Mouse (Mus musculus) left cerebral cortex, postnatal 36 days (tissue): ENCODE measurements around the gene Cacybp. TPM values are rescaled to one million over a fixed set of nuclear protein-coding genes. Genes with fewer than 3 reads are reported as not detected.

Source experiments
- DNase-seq, 2 experiments: peaks; one replicate each; pipeline ENCODE4 v3.0.0; 2021 to 2022; ENCODE audit warnings: low spot score in 2 of 2, mixed read lengths in 1 of 2
- intact Hi-C: fragments of 180-260 bp; cut with DNase I; formaldehyde crosslinking; loops from one replicate; pipeline ENCODE4 v1.15.1; 2025
- total RNA-seq, 2 experiments: library from RNA; stranded (reverse); gene quantifications; 2 replicates each; pipeline ENCODE4 v1.2.3; 2021

Cacybp gene
- total RNA-seq, result 10 to 100 TPM; 83.1 to 88.2 TPM

DNA sequence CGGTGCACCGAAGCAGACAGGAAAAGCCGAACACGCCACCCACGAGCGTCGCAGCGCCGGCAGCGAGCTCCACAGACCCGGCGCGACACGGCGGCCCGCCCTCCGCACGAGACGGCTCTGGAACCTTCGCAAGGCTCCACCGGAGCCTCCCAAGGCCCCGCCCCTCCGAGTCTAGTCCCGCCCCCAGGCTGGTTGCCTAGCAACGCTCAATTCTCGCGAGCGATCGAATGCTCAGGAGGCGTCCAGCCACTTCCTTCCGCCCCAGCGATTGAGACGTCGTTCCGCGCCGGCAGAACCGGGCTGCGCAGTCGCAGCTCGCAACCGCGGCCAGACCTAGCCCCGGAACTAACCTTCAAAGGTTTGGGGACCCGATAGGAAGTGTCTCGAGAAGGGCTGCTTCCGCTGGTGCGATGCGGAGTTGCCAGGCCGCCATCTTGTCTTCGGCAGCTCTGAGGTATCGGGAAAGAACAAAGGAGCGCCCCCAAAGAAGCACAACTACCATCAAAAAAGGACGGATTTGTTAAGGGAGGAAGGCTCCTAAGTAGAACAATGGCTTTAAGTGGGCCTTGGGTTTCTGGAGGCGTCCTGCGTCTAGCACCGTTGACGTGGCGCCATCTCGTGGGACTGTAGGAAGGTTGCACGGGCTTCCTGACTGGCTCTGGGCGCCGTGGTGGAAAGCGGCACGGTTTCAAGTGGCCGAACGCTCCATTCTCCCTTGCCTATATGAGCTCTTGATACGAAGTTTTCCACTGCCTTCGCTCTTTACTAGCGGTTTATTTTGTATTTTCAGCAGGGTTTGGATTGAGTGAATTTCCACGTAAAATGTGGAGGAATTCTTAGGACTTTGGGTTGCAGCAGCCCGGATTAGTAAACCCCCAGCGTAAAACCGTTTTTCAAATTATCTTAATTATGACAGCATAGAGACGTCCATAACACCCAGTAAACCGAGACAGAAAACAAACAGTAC, at the start of gene Cacybp:
Gene Cacybp (minus strand): TSS at position 173 of the 967 bp plus-strand sequence.
- DNase-seq, result peak; percentile 99 to 100
- intact Hi-C loops, result loop anchor here (2.0 to 10.0 kb wide), 2 partner anchors 18 to 502 kb away; partner anchors contain the start of gene Mrps14

DNA sequence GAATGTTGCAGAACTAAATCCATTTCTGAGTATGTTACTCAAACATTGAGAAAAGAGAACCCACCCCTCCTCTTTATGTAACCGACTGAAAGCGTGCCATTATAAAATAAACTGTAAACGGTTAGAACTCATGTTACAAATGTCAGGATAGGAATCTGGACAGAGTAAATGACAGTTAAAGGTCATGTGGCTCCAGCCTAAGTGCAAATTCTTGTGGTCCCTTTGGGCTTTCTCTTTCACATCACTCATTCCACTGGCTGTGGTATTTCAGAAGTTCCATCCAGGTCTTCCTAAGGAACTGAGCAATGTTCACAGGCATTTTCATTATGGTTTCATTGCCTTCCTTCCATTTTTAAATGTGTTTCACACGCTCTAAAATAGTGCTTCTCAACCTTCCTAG, 49.7 kb upstream of the Cacybp start:
- intact Hi-C loops, result no loop called here

DNA sequence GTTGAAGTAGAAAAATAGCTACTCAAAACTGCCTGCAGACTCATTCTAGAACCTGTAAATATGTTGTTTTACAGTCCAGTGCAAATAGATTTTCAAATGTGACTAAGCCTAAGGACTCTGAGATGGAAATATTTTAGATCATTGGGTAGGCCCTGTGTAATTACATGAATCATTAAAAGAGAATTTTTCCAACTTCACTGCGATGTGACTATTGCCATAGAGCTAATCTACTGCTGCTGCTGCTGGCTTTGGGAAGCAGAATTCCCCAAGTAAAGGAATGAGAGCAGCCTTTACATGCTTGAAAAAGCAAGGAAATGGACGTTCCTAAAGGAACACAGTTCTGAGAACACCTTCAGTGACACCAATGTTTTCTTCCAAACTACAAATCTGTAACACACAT, 49.2 kb upstream of the Cacybp start:
- DNase-seq, result no peak
- intact Hi-C loops, result no loop called here

More for the DNA sequence above, 49.7 kb upstream of the Cacybp start:
- DNase-seq, result no peak

DNA sequence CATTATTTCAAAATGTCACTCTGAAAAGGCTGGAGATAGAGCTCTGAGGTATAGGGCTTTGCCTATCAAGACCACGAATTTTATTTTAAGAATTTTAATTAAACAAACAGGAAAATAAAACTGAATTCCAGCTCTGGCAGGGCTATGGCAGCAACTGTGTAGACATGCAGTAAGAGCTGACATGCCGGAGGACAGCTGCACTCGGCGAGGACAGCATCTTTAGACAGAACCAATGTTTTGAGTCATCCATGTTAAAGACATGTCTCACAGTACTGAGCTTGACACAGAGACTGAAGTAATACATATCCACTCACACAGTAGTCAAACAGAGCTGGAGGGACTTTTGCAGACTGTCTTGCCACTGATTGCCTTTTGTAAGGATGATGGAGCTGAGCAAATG, 47.9 kb upstream of the Cacybp start:
- intact Hi-C loops, result no loop called here
- DNase-seq, result no peak

DNA sequence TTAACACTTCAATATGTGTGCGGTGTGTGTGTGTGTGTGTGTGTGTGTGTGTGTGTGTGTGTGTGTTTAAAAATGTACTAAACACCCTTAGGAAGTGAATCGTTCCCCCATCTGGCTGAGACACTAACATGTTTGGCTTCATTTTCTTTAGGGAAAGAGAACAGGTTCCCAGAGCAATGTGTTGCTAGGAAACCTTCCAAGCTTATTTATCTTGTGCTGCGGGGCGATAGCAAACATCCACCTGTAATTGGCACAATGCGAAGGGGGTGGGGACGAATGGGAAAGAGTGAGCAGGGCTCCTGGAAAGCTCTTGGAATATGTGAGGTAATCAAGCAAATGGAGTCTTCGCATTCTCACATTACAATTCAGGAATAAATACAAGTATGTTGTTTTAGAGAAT, 47.2 kb upstream of the Cacybp start:
- no peak for DNase-seq
- intact Hi-C loops, result no loop called here

DNA sequence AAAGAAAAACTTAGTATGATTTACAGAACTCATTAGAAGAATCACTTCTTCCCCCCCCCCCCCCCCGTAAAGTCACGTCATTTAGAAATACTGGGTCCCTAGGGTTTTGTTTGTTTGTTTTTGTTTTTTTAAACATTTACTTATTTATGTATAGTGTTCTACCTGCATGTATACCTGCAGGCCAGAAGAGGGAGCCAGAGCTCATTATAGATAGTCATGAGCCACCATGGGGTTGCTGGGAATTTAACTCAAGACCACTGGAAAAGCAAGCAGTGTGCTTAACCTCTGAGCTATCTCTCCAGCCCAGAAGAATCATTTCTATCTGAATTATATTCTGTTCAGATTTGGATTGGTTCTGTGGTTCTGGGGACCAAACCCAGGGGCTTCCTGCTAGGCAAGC, 40.4 kb upstream of the Cacybp start:
- intact Hi-C loops, result no loop called here
- DNase-seq, result no peak

DNA sequence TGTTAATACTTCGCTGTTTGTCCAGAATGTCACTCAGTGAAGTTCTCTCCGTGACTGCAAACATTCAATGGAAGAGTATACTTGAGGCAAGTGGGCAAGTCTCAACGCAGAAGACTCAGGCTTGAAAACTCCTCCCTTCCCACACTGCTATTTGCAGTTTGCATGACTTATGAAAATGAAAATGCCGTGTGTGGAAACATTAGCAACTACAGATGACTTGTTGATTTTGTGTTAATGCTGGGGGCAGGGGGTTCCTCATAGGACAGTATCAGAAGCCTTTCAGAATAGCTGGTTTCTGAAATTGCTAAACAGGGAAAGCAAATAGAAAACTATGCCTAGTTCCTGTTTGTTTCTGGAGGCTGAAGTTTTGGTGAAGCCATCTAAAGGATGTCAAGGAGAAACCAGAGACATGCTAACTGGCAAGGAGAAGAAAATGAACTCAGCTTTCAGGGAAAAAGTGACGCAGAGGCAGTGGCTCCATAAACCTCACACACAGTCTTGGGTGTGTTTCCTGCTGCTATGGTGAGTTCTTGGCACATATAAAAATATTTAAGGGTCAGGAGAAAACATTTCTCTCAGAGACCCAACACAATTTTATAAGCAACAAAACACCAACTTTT, 38.8 kb upstream of the Cacybp start:
- no peak for DNase-seq
- intact Hi-C loops, result no loop called here

DNA sequence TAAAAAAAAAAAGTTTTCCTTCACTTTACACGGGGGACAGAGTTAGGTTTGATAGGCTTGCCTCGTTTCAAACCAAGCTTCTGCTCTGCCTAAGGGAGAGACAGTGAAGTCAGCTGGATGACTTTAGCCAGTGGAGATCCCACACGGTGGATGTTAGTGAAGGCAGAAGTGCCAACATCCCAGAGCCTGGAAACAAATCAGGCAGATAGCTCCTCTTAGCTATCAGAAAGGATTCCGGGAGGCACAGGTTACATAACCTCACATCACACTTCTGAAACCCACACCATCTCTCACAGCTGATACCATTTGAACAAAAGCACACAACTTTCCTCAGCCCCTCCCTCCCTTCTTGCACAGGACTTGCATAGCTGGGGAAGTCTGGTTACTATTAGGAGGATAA, 38.1 kb upstream of the Cacybp start:
- DNase-seq, result no peak
- intact Hi-C loops, result no loop called here

DNA sequence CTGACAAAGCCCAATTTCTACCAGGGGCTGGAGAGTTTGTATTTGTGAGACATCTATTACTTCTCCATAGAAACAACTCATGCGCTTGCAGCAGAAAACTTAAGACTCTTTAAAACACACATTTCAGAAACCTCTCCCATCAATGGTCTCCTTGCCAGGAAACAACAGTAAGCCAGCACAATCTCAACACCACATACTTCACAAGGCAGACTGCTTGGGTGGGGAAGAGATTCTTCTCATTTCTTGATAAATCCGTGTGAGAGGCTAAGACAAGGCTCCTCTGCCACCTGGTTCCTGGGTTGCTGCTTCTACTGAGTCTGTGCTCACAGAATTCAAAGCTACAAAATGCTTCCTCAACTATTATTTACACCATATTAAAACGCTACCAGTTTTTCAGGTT, 37.1 kb upstream of the Cacybp start:
- intact Hi-C loops, result no loop called here
- no peak for DNase-seq

DNA sequence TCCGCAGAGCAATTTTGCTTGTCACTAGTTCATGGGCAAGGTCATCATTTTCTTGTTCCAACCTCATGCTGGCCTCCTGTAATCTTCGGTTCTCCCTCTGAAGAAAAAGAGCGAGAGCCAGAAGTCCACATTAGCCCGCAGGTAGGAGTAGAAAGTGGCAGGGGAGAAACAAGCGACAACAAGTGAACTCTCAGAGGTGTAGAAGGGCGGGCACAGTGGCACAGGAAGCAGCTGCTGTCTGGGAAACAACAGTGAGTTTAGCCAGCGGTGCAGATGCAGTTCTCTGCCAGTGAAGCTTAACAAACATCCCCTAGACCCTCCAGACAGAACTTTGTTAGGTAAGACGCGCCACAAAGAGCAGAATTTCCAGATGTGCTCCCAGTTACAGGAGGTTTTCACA, 34.8 kb upstream of the Cacybp start:
- no peak for DNase-seq
- intact Hi-C loops, result no loop called here

DNA sequence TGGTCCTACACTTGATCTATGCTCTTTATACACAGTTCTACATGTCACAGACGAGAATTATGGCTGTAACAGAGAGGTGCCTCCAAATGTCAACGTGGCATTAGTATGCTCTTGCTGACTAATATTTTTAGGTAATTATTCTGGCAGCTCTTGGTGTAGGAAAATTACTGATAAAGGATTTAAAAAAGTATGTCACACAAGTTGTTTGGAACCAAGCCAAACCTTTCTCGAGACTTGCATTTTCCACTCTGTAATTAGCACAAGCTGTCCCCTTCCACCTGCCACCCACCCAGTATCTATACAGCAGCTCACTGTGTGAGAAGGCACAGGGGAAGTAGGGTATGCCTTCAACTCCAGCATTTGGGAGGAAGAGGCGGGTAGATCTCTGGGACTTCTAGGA, 34.2 kb upstream of the Cacybp start:
- intact Hi-C loops, result no loop called here
- no peak for DNase-seq

DNA sequence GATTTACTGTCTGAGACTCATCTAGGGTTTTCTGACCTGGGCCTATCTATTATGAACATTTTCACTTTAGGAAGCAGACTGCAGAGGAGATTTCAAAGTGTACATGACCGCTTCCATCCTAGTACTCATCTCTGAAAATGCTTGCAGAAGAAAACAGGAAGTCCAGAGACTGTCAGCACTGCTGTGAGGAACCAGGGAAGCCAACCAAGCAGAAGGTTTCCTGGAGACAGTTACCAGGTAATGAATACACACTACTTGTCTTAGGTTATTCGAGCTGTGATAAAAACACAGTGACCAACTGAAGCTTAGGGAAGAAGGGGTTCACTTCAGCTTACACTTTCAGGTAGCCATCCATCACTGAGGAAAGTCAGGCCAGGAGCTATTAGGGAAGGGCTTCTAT, 33.3 kb upstream of the Cacybp start:
- intact Hi-C loops, result no loop called here
- DNase-seq, result no peak

DNA sequence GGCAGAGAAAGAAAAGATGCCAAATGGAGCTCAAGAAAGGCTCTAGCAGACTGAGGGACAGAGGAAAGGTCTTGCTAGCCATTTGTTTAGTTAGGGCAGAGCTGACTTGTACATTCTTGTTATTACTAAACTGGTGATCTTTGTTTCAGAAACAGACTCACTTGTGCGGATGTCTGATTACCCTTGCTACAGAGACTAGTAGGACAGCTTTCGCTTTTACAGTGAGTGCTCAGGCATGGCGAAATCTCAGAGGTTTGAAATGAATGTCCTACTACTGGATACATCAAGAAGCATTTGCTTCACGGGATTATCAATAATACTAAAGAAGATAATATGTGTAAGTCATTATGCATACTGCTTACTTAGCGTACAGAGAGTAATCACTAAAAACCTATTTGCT, 32.0 kb upstream of the Cacybp start:
- intact Hi-C loops, result no loop called here
- no peak for DNase-seq

DNA sequence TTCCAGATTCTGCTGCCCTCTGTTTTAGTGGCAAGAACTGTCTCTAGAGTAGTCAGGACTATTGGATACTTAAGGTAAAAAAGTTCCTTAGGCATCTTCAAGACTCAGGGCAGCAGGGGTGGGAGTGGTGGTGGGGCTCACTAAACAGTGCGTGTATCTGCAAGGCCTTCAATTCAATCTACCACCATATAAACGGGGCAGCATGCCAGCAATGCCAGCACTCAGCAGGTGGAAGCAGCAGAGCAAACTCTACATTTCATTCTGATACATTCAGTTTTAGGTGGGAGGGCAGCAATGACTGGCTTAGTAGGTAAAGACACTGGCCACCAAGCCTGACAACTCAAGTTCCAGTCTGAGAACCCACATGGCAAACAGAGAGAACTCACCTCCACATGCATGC, 27.4 kb upstream of the Cacybp start:
- DNase-seq, result no peak
- intact Hi-C loops, result no loop called here

DNA sequence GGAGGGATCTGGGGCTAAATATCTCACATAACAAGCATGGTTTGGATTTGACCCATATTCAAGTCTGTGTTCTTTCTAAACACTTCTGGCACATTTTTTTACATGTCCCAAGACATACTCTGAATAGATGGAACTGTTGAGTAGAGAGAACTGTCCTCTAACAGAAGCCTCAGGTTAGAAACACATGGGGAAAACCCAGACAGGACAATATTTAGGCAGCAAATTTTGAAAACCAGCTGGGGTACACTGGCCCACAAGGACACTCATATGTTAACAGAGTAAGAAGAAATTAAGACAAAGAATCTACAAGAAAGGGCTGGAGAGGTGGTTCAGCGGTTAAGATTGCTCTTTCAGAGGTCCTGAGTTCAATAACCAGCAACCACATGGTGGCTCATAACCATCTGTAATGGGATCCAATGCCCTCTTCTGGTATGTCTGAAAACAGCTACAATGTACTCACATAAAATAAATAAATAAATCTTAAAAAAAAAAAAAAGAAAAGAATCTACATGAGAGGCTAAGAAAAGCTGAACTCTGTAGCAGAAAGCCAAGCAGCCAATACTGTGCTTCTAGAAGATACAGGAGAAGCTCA, 26.3 kb upstream of the Cacybp start:
- no peak for DNase-seq
- intact Hi-C loops, result no loop called here

DNA sequence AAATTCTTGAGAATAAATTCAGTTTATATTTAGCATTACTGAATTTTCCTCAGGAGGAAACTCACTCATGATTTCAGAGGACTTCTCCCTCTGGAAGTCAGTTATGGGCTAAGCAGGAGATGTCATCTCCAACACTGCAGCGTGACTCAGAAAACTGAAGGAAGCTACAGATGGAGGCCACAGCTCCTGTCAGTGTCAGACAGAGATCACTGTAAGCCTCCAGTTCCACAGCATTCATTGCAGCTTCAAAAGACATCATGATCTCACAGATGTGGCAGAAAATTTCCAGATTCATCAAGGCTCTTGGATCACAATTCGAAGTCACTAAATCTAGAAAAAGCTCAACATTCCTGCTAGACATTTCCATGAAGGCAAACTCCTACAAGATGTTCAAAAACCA, 25.3 kb upstream of the Cacybp start:
- intact Hi-C loops, result no loop called here
- no peak for DNase-seq

DNA sequence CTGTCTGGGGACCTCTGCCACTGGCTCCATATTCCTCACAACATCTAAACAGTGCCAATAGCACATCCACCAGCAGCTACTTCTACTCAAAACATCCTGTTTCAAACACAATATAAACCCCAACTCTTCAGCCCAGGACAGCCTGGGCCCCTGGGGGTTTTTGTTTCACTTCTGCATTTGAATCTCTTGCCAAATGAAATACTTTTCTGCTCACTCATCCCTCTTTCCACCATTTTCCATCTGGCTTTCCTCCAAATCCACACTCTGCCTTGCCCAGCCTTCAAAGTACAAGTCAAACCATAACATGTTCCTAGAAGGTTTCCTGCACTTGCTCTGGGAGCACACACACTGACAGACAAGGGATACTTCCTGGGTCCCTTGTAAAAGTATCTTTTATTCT, 21.2 kb upstream of the Cacybp start:
- DNase-seq, result no peak
- intact Hi-C loops, result no loop called here

DNA sequence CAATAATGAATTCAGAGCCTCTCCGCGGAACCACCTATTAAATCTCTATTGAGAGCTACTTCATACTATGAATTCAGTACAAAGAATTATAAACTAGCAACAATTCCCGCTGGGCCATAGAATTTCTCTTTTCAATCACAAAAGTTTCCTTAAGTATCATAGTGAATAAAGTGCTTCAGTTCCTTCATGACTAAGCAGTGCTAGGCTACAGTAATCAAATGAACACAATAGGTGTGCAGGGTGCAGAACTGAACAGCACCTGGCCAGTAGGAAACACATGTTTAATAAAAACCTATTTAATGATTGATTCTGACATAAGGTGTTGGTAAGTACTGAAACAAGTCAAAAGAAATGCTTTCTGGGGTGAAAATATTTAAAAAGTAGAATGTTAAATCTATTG, 19.4 kb upstream of the Cacybp start:
- DNase-seq, result no peak
- intact Hi-C loops, result no loop called here

DNA sequence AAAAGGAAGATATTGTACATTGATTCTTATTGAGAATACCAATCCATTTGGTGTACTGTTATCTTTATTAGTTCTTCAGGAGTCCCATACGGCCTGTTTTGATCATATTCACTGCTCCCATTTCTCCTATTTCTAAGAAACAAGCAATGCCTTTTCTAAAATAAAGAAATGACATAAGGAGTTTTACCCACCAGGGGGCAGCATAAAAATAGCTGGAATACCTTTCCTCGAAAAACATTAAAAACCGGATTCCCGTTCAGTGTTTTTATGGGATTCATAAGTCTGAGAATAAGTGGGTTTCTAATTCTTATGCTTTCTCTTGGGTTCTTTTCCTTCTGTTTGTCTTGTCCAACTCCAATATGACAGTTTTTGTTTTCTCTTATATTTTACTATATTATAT, 18.3 kb upstream of the Cacybp start:
- no peak for DNase-seq
- intact Hi-C loops, result loop anchor here (1.0 kb wide), 1 partner anchor 146 kb away; no protein-coding TSS in a partner anchor

DNA sequence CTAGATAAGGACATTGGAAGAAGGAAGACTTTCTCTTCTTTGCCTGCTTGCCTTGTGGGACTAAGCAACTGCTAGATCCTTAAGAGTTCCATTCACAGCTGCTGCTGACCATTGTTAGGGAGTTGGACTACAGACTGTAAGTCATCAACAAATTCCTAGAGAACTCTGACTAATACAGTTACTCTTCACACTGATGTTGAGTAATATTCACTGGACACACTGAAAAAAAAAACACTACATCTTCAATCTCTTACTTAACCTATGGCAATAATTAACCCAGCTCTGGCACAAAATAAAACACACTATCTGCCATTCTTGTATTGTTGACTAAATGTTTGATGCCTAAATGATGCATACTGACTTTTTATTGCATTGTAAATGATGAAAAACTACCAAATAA, 15.2 kb upstream of the Cacybp start:
- no peak for DNase-seq
- intact Hi-C loops, result no loop called here

DNA sequence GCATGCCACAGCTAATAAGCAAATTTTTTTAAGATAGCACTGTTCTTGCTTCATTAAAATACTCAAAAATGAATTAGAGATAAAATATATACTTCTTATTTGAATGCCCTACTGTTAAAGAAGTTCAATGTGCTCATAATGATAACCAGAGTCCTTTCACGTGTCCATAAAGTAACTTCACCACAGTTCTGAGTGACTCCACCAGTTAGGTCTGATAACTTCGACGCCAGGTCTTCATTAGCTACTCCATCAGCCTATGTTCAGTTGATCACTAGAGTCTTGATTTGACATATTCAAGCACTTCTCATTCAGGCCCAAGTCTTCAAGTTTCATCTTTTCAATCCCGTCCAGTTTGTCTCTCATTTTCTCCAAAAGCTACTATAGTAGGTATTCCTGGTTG, 14.5 kb upstream of the Cacybp start:
- intact Hi-C loops, result no loop called here
- DNase-seq, result no peak
